Mouse (Mus musculus) splenic B cell, adult 2 months (primary cell): ENCODE results near the gene H2-Oa.

Experiments used
- DNase-seq: peaks from one replicate; pipeline ENCODE4 v3.0.0-alpha.2; 2011; ENCODE audit warnings: low read depth, low spot score
- H3K27me3 ChIP-seq: 2 replicates; pipeline ENCODE4 v1.6.1; 2012; ENCODE audit warnings: mild to moderate bottlenecking, low read length, moderate library complexity, mixed read lengths; ENCODE audit not compliant: control insufficient read depth, poor library complexity, insufficient read depth, severe bottlenecking
- H3K36me3 ChIP-seq: 2 replicates; pipeline ENCODE4 v1.6.1; 2012; ENCODE audit warnings: mild to moderate bottlenecking, low read length, moderate library complexity, mixed read lengths; ENCODE audit not compliant: control insufficient read depth, poor library complexity, insufficient read depth, severe bottlenecking

Gene H2-Oa

DNA sequence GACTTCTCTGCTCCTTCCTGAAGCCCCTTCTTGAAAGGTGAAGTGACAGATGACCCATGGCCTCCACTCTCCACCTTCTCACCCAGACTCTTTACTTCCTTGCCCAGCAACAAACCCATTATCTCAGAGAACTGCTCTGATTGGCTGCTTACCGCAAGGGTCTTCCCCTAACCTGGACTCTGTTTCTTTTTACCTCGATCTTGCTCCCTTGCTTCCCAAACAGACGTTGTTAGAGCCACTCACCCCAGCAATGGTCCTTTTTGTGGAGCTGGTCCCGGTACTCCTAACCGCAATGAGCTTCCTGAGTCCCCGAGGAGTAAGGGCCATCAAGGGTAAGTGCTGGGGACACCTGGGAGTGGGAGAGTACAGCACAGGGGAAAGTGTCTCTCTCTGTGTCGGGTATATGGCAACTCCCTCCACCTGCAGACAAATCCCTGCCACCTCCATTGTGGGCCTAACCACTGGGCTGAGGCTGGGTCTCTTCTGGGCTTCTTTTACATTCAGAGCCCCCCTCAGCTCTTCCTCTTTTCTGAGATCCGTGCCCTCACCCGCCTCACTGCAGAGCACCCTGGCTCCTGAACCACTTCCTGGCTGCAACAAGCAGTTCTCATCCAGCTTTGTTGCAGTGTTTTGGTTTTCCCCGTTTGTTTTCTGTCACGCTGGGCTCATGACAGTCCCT is at the start of gene H2-Oa:
Gene H2-Oa, plus strand, starts transcription at position 144 of the 679 bp plus-strand sequence.
- DNase-seq, result peak; percentile 80
- no peaks in the 10 kb centered on the region for H3K27me3 ChIP-seq
- peaks cover 16% of the 10 kb centered on the region for H3K36me3 ChIP-seq

DNA sequence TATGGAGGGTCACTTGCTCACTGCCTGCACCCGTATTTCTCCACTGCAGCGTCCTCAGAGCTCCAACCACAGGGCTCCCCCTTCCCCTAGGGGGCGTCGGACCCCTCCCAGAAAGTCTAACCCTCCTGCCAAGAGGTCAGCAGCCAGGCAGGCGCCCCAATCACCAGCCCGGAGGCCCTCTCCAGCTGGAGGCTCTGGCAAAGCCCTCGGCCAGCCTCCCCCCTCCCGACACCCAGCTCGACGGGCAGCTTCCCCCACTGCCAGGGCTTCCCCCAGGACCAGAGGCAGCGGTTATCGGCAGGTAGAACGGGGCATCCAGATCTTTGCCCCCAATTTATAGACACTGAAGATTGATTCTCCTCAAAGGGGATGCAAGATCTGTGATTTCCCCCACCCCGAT is 46.2 kb upstream of the H2-Oa start:
- Histone ChIP-seq H3K36me3 (no peaks in the 10 kb centered on the region), H3K27me3 (no peaks in the 10 kb centered on the region)
- no peak for DNase-seq

DNA sequence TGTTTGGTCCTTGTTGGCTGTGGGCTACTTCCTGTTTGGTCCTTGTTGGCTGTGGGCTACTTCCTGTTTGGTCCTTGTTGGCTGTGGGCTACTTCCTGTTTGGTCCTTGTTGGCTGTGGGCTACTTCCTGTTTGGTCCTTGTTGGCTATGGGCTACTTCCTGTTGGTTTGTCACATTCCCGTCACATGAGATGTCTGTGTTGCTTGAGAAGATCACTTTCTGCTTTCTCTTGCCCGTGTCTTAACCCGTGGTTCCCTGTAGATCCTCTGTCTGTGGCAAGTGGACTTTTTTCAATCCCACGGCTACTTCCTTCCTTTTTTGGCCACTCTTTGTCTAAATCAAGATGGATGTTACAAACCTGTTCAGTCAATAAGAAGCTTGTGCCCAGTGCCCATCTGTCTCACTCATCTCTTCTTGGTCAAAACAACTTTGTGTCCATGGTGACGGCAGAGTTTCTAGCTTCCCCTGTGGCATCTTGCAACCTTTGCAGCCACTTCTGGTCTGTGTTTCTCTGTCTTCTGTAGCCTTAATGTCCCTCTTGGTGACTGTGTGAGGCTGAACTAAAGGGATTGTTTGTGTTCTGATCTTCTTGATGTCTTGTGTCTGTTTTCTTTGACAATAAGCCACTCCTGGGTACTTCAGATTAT is 44.6 kb upstream of the H2-Oa start:
- Histone ChIP-seq H3K36me3 (no peaks in the 10 kb centered on the region), H3K27me3 (no peaks in the 10 kb centered on the region)
- peak; percentile 75 for DNase-seq

DNA sequence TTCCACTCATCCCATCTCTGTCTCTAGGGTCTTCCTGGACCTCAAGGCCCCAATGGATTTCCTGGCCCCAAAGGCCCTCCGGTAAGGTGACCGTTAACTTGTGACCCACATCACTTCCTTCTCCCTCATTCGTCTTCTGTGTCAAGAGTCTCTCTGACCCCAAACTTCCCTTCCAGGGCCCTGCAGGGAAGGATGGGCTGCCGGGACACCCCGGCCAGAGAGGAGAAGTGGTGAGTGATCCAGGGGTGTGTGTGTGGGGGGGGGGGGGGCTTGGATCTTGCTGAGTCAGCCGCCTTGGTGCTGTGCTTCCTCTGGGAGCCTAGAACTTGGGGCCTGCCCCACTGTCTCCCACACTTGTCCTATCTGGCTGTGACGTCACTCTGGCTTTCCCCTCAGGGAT is 34.9 kb upstream of the H2-Oa start:
- no peak for DNase-seq
- Histone ChIP-seq H3K27me3 (no peaks in the 10 kb centered on the region), H3K36me3 (no peaks in the 10 kb centered on the region)

DNA sequence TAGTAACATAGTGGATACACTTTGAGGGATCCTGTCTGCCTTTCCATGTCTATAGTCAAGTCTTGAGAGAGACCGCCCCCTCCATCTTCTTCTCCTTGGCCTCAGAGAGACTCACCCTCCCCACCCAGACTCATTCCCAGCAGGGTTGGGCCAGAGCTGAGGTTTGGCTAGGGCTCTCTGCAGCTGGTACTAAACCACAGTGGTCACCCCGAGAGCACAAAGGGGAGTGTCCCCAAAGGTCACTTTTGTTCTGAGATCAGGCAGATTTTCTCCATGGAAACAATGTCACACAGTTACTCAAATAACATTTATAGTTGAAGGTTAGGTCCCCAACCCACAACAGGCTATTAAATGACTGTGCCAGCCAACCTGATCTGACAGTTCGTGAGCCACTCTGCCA is 23.3 kb upstream of the H2-Oa start:
- Histone ChIP-seq H3K36me3 (no peaks in the 10 kb centered on the region), H3K27me3 (no peaks in the 10 kb centered on the region)
- no peak for DNase-seq

DNA sequence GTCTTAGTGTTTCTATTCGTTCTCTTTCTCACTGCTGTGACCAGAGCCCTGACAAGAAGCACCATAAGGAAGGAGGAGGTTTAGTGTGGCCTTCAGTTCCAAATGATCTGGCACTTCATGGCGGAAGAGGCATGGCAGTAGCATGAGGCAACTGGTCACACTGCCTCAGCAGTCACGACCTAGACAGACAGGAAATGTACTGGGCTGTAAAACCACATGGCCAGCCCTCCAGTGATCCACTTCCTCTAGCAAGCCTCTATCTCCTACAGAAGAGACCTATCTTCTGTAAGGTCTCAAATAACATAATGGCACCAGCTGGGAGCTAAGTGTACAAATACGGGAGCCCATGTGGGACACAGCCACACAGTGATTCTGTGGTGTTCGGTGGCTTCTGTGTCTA is 20.0 kb upstream of the H2-Oa start:
- DNase-seq, result peak; percentile 80
- no peaks in the 10 kb centered on the region for H3K36me3 ChIP-seq
- H3K27me3 ChIP-seq, result no peaks in the 10 kb centered on the region

DNA sequence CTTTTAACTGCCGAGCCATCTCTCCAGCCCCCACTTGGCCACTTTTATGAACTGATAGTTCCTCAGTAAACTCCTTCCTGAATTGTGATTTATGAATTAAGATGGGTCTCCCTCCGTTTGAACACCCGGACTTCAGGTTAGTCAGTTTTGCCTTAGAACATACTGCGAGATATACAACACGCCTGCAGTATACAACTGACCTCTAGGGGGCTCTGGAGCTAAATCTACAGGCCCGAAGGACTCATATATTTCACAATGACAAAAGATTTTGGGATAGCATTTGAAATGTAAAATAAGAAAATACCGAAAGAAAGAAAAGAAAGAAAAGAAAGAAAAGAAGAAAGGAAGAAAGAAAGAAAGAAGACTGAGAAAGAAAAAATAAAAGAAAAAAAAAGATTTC is 16.9 kb upstream of the H2-Oa start:
- DNase-seq, result peak; percentile 89
- no peaks in the 10 kb centered on the region for H3K36me3 ChIP-seq

DNA sequence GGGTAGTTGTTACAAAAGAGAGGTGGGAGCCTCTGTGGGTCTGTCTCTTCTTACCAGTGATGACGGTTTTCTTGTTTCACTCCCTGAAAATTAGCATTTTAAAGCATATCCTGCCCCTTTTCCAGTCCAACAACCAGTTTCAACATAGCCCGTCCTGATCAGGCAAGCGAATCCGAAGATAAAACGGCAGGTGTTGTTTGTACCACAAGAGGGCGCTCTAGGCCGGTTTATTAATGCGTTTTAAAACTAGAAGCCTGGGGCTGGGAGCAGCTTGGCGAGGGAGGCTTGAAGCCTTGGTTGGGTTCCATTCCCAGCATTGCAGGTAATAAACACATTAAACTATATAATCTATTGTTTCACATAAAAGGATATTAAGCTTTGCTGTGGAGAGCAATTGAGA is 14.6 kb upstream of the H2-Oa start:
- Histone ChIP-seq H3K27me3 (no peaks in the 10 kb centered on the region), H3K36me3 (no peaks in the 10 kb centered on the region)
- peak; percentile 92 for DNase-seq

More for the DNA sequence above, 16.9 kb upstream of the H2-Oa start:
- H3K27me3 ChIP-seq, result no peaks in the 10 kb centered on the region

DNA sequence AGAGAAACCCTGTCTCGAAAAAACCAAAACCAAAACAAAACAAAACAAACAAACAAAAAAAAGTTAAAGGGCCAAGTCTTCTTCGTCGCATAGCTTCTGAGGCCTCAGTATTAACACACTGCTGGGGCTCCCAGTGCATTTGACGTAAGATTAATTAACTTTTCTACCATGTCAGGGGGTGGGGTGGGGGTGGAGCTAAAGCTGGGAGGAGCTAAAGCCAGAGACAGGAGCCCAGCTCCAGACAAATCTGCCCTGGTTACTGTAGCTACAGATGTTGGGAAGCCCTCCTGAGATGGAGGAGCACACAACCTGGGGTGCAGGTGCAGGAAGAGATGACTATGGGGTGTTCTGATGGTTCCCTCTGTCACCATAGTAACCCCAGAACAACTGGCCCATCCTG is 14.0 kb upstream of the H2-Oa start:
- Histone ChIP-seq H3K27me3 (no peaks in the 10 kb centered on the region), H3K36me3 (no peaks in the 10 kb centered on the region)
- no peak for DNase-seq

DNA sequence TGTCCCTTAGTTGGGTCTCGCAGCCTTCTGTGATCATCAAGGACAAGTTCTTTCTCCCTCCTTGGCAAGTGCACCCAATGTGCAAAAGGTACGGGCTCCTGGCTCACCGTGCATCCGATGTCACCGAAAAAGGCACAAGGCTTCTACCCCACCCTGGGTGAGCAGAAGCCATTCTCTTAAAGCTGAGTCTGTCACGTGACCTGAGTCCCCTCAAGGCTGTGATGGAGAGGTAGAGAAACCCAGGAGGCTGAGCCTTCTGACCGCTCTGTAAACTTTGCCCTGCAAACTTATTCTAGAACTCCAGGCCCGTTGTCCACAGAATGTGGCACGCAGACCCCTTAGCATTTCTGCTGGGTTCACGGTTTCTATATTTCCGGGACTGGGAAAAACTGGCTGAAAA is 13.1 kb upstream of the H2-Oa start:
- DNase-seq, result no peak
- Histone ChIP-seq H3K36me3 (no peaks in the 10 kb centered on the region), H3K27me3 (no peaks in the 10 kb centered on the region)

DNA sequence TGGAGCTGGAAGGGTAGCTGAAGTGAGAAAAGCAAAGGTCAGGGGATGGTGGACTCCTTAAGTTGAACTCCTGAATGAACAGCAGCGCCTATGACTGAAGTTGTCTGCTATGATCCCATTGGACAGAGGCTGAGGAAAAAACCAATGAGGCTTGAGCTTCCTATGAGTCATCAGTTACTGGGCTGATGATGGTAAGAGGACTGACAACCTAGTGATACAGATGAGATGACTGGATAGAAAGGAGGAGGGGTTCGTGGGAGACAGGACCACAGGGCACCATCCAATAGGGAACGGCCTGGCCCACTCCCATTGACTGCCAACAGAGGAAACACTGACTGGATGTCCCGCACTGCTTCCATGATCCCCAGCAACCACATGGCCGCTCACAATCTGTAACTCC is 12.5 kb upstream of the H2-Oa start:
- DNase-seq, result peak; percentile 86
- Histone ChIP-seq H3K27me3 (no peaks in the 10 kb centered on the region), H3K36me3 (no peaks in the 10 kb centered on the region)

DNA sequence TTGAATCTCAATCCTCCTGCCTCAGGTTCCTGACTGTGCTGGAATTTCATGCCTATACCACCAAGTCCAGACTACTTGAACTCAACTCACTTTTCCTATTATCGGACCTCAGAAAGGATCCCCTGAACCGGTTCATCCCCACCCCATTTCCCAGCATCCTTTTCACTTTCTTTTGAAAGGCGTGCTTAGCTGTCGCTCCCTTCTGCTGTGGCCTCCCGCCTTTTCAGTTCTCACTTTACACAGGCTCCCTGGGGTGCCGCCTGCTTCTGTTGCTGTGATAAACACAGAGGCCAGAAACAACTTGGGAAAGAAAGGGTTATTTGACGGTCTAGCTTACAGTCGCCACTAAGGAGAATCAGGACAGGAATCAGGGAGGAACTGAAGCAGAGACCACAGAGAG is 9.0 kb upstream of the H2-Oa start:
- H3K36me3 ChIP-seq, result no peaks in the 10 kb centered on the region
- no peaks in the 10 kb centered on the region for H3K27me3 ChIP-seq
- DNase-seq, result no peak

DNA sequence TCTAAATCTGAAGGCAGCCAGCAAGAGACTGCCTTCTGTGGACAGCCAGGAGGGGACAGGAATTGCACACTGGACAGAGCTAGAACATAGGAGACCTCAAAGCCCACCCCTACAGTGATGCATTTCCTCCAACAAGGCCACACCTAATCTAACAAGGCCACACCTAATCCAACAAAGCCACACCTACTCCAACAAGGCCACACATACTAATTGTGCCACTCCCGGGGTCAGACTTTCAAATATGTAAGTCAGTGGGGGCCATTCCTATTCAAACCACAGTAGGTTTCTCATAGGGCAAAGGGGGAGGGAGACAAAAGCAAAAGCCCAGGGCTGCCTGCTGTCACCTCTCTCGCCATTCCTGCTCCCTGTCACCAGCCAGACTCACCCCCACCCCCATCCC is 4.8 kb upstream of the H2-Oa start:
- Histone ChIP-seq H3K36me3 (no peaks in the 10 kb centered on the region), H3K27me3 (no peaks in the 10 kb centered on the region)
- DNase-seq, result no peak

DNA sequence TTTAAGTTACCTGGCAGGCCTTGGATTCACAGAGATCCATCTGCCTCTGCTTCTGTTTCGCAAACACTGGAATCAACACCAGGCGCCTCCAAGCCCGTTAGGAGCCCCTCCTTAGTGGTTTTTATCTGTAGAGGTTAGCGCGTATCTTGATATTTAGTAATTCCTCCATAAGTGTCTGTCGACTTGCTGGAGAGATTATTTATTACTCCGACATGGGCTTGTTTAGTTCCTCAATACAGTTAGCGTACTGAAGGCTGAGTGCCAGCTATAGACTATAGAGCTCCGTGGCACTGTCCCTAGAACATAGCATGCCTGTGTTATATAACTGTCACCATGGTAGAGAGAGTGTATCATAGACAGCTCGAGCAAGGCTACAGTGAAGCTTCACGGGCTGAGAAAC is 4.0 kb upstream of the H2-Oa start:
- no peaks in the 10 kb centered on the region for H3K36me3 ChIP-seq
- no peak for DNase-seq
- no peaks in the 10 kb centered on the region for H3K27me3 ChIP-seq

DNA sequence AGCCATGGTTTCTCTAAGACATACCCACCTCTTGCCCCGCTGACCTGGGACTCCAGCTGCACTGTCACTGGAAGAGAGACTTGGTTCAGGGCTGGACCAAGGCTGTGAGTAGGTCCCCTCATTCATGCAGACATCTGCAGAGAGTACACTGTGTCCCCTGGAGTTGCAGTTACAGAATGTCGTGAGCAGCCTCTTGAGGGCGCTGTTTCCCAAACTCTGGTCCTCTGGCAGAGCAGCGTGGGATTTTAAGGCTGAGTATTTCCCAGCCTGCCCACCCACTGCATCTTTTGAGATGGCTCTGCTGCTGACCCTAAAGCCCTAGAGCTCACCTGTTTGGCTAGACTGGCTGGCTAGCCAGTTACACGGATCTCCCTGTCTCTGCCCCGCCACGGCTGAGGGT is 1.2 kb upstream of the H2-Oa start:
- peak; percentile 83 for DNase-seq
- H3K36me3 ChIP-seq, result peaks cover 14% of the 10 kb centered on the region

More for the DNA sequence above, 1.2 kb upstream of the H2-Oa start:
- H3K27me3 ChIP-seq, result no peaks in the 10 kb centered on the region
